Mouse (Mus musculus) cerebellum, adult 2 months (tissue): Measurements from ENCODE around the gene Guk1. TPM values are rescaled to one million over a fixed set of nuclear protein-coding genes. Genes with fewer than 3 reads are reported as not detected.
A peak's percentile ranks its signal among the peaks of the same experiment; 100 is the strongest.

Source experiments
- DNase-seq, 2 experiments: peaks; one replicate each; pipeline ENCODE4 v3.0.0; 2021
- H3K27ac ChIP-seq: fragments of 200-500 bp; 2 replicates; pipeline ENCODE4 v1.5.1; 2012; ENCODE audit warnings: low read length, control low read depth, inconsistent platforms; ENCODE audit not compliant: insufficient read depth
- H3K27me3 ChIP-seq: fragments of 200-500 bp; 2 replicates; pipeline ENCODE4 v1.6.1; 2012; ENCODE audit warnings: inconsistent platforms, mild to moderate bottlenecking, low read length, moderate library complexity; ENCODE audit not compliant: control insufficient read depth, insufficient read depth
- H3K4me1 ChIP-seq: fragments of 200-500 bp; 2 replicates; pipeline ENCODE4 v1.6.1; 2011; ENCODE audit warnings: low read length; ENCODE audit not compliant: control insufficient read depth, insufficient read depth
- H3K4me3 ChIP-seq: fragments of 200-500 bp; replicated peaks from 2 replicates; pipeline ENCODE3; 2011; ENCODE audit warnings: mild to moderate bottlenecking, low read depth, low read length, control low read depth; ENCODE audit not compliant: insufficient read depth
- CTCF ChIP-seq: fragments of 200-500 bp; IDR thresholded peaks from 2 replicates; pipeline ENCODE4 v1.5.1; 2011; ENCODE audit warnings: low read depth, mild to moderate bottlenecking, control low read depth, low read length, moderate library complexity, borderline replicate concordance; ENCODE audit not compliant: insufficient read depth
- POLR2A ChIP-seq: fragments of 200-500 bp; IDR thresholded peaks from 2 replicates; pipeline ENCODE4 v1.6.1; 2011; ENCODE audit warnings: low read length, control low read depth, borderline replicate concordance; ENCODE audit not compliant: insufficient read depth
- WGBS: fragments of 180-500 bp; shearing (Covaris S2); methylation state at CpG from one replicate; pipeline ENCODE4 v1.1.7; 2018; 5-methylcytosine and 5-hydroxymethylcytosine counted together
- polyA plus RNA-seq: library from polyadenylated mRNA; depleted of rRNA; stranded (reverse); fragments of >200 nt; gene quantifications from 2 replicates; pipeline ENCODE4 v1.2.3, GENCODE M21; 2012

Guk1 gene
- polyA plus RNA-seq, 1 experiment = 235 TPM

DNA sequence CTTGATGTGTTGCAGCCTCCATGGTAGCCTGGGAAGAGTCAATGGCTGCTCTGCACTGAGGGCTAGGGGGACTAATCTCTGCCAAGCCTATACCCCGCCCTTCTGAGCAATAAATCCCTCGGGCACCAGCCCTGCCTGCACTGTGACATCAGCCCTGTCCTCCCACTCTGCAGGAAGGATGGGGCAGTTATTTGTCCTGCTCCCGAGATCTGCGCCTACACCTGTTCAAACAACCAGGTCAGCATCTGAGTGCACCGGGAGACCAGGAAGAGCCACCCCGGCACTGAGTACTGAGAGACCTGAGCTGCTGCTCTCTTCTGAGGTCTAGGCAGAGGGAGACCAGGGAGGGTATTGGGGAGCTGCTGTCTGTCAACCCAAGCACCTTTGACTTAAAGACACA is 4.3 kb downstream of the Guk1 start:
- no peak overlapping the region for H3K27ac ChIP-seq
- DNase-seq = no peak
- no peaks in the 10 kb centered on the region for H3K27me3 ChIP-seq
- H3K4me1 ChIP-seq = peaks cover 27% of the 10 kb centered on the region
- WGBS = 65% methylated on average over 6 of the region's 6 CpGs
- no peak overlapping the region for H3K4me3 ChIP-seq
- TF ChIP-seq POLR2A (no peak), CTCF (no peak)

DNA sequence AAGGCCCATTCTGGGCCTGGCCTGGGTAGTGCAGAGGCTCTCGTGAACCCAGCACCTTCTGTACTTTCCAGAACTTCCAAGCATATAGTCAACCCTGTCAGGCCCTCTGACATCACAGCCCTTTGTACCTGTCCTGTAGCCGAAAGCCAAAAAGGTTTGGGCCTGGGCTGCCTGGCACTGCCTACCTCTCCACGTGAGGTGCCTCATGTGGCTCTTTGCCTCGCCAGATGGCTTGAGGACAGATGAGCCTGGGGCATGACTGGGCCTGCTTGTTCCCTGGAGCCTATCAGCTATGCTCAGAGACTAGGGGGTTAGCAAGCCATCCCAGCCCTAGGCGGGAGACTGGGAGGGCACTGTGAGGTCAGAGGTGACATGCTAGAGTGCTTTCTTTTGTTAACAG is 6.5 kb downstream of the Guk1 start:
- H3K4me3 ChIP-seq = no peak overlapping the region
- H3K27me3 ChIP-seq = no peaks in the 10 kb centered on the region
- TF ChIP-seq POLR2A (no peak), CTCF (no peak)
- DNase-seq = peak in 1 of 2 experiments; percentile 20
- peaks cover 27% of the 10 kb centered on the region for H3K4me1 ChIP-seq
- no peak overlapping the region for H3K27ac ChIP-seq
- 40% methylated on average over 5 of the region's 5 CpGs for WGBS

- WGBS = 14% methylated on average over 3 of the region's 3 CpGs
- peak; percentile 56 to 58 for DNase-seq
- H3K4me1 ChIP-seq = peaks cover 16% of the 10 kb centered on the region
- no peak overlapping the region for H3K4me3 ChIP-seq
- TF ChIP-seq POLR2A (no peak), CTCF (peak; percentile 81)
- H3K27me3 ChIP-seq = no peaks in the 10 kb centered on the region
- H3K27ac ChIP-seq = peak overlapping the region; percentile 72
Observed at GRCm38 (mm10) chr11:59183821-59184220, 8.2 kb downstream of the Guk1 start.

DNA sequence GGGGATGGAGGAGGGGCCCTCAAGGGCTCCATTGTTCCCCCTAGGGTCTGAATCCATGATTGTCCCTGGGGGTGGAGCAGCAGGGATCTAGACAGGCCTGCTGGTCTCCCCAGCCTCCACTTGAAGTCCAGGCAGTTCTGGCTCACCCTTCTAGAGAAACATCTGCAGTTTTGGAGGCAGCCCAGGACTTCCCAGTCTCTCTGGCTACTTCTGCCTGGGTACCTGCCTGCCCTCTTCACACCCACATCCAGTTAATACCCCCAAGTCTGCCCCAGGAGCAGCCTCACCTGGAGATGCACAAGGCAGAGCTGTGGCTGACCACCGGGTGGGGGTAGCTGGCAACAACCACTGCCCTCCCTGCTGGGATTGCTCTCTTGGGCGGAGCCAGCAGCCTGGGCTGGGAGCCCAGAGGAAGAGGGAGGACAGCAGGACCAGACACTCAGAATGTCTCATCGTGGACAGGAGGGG is 9.1 kb downstream of the Guk1 start, which contains the start of gene Gjc2:
Gene Gjc2 (minus strand): TSS at position 350 of the 468 bp plus-strand sequence.
- peaks cover 13% of the 10 kb centered on the region for H3K4me1 ChIP-seq
- H3K27me3 ChIP-seq = no peaks in the 10 kb centered on the region
- peak within 1 kb of the TSS; percentile 72 for H3K27ac ChIP-seq
- 2% methylated on average over 3 of the region's 3 CpGs for WGBS
- no peak for TF ChIP-seq POLR2A
- TF ChIP-seq CTCF = no peak
- DNase-seq = peak; percentile 50 to 57
- no peak within 1 kb of the TSS for H3K4me3 ChIP-seq

GRCm38 (mm10) chr11:59176921-59177320 is 15.1 kb downstream of the Guk1 start:
- no peak for TF ChIP-seq CTCF
- TF ChIP-seq POLR2A = no peak
- WGBS = 5% methylated on average over 34 of the region's 34 CpGs
- no peak for DNase-seq
- Histone ChIP-seq H3K4me3 (no peak overlapping the region), H3K4me1 (no peaks in the 10 kb centered on the region), H3K27ac (no peak overlapping the region), H3K27me3 (no peaks in the 10 kb centered on the region; the same call in 1 of the 2 replicates)

DNA sequence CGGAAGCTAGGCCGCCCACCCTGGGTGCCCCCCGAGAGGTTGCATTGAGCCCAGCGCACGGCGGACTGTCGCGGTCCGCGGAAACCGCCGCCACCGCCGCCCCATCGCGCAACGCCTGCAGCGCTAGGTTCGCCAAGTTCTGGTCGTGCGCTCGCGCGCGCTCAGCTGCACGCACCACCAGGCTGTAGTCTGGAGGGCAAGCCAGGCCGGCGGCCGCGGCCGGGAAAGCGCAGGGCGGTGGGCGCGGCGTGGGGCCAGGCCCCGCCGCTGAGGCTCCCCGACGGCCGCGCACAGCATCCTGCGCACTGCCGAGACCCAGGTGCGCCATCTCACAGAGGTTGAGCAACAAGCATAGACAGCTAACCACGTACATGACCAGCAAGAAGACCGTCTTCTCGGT is 15.5 kb downstream of the Guk1 start:
- WGBS = 1% methylated on average over 48 of the region's 48 CpGs
- no peak for DNase-seq
- no peaks in the 10 kb centered on the region; the same call in 1 of the 2 replicates for H3K27me3 ChIP-seq
- no peak overlapping the region for H3K4me3 ChIP-seq
- no peaks in the 10 kb centered on the region for H3K4me1 ChIP-seq
- H3K27ac ChIP-seq = no peak overlapping the region
- TF ChIP-seq POLR2A (no peak), CTCF (no peak)

GRCm38 (mm10) chr11:59174189-59174838 is 17.7 kb downstream of the Guk1 start:
- 58% methylated on average over 6 of the region's 6 CpGs for WGBS
- H3K27me3 ChIP-seq = no peaks in the 10 kb centered on the region; the same call in 1 of the 2 replicates
- no peak for DNase-seq
- no peak overlapping the region for H3K27ac ChIP-seq
- no peaks in the 10 kb centered on the region for H3K4me1 ChIP-seq
- no peak overlapping the region for H3K4me3 ChIP-seq
- no peak for TF ChIP-seq CTCF
- TF ChIP-seq POLR2A = no peak

DNA sequence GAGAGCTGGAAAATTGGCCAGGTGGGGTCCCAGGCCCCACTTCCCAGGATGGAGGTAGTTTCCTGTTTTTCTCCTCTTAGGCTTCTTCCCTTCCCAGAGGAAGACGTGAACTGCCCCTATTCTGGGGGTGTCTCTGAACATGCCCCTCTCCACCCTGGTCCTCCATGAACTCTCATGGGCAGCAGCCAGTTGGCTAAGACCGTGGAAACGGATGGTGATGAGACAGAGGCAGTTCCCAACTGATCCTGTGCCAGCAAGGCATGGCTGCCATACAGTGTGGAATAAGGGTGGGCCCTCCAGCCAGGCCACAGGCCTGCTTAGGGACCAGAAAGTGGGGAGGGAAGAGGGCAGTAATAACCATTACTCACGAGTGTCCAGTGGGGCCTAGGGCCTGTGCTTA is 21.5 kb downstream of the Guk1 start:
- Histone ChIP-seq H3K27me3 (no peaks in the 10 kb centered on the region), H3K4me1 (no peaks in the 10 kb centered on the region), H3K4me3 (no peak overlapping the region), H3K27ac (no peak overlapping the region)
- TF ChIP-seq CTCF (no peak), POLR2A (no peak)
- no peak for DNase-seq
- WGBS = 32% methylated on average over 4 of the region's 4 CpGs
